Mouse (Mus musculus) neural tube, embryonic 11.5 days (tissue): Measurements from ENCODE around the gene Fcgr1. TPM values are rescaled to one million over a fixed set of nuclear protein-coding genes. Genes with fewer than 3 reads are reported as not detected.
"Not testable (repeated sequence)": the region's sequence is repeated elsewhere in the genome, so short reads cannot be mapped to it uniquely, and the experiment has no call there.

Experiments used
- ATAC-seq: fragments of 200-750 bp; cut with Nextera tagmentation; 2 replicates; pipeline ENCODE4 v1.8.0; 2017; ENCODE audit warnings: moderate number of reproducible peaks, mild to moderate bottlenecking, moderate TSS enrichment, moderate library complexity; ENCODE audit not compliant: insufficient read depth, low FRiP score, low TSS enrichment
- DNase-seq: peaks from one replicate; pipeline ENCODE4 v3.0.0-alpha.2; 2015; ENCODE audit warnings: low spot score
- H3K27ac ChIP-seq: fragments of 300-500 bp; sonication (generic); 2 replicates; pipeline ENCODE4 v1.5.1; 2014; ENCODE audit warnings: low read depth, mild to moderate bottlenecking, low read length
- H3K27me3 ChIP-seq: fragments of 300-500 bp; sonication (generic); 2 replicates; pipeline ENCODE4 v1.6.1; 2014; ENCODE audit warnings: mild to moderate bottlenecking, low read length, mixed read lengths; ENCODE audit not compliant: control insufficient read depth, insufficient read depth
- H3K36me3 ChIP-seq: fragments of 300-500 bp; sonication (generic); 2 replicates; pipeline ENCODE4 v1.6.1; 2014; ENCODE audit warnings: mild to moderate bottlenecking, low read length, moderate library complexity, mixed read lengths; ENCODE audit not compliant: control insufficient read depth, insufficient read depth
- H3K4me1 ChIP-seq: fragments of 300-500 bp; sonication (generic); 2 replicates; pipeline ENCODE4 v1.6.1; 2014; ENCODE audit warnings: low read length, mixed read lengths; ENCODE audit not compliant: control insufficient read depth, insufficient read depth
- H3K4me2 ChIP-seq: fragments of 300-500 bp; sonication (generic); 2 replicates; pipeline ENCODE4 v1.6.1; 2014; ENCODE audit warnings: low read depth, mild to moderate bottlenecking, moderate library complexity
- H3K4me3 ChIP-seq: fragments of 300-500 bp; sonication (generic); 2 replicates; pipeline ENCODE4 v1.5.1; 2014; ENCODE audit warnings: low read depth, low read length
- H3K9ac ChIP-seq: fragments of 300-500 bp; sonication (generic); 2 replicates; pipeline ENCODE4 v1.6.1; 2014; ENCODE audit warnings: mild to moderate bottlenecking, low read length
- H3K9me3 ChIP-seq: fragments of 300-500 bp; sonication (generic); 2 replicates; pipeline ENCODE4 v1.6.1; 2016; ENCODE audit warnings: low read length; ENCODE audit not compliant: control insufficient read depth
- WGBS: fragments of 180-500 bp; shearing (Covaris S2); extraction: QIAGEN DNeasy Blood & Tissue Kit; methylation state at CpG from one replicate; pipeline ENCODE4 v1.1.7; 2014; 5-methylcytosine and 5-hydroxymethylcytosine counted together
- polyA plus RNA-seq: library from polyadenylated mRNA; unstranded; fragments of >200 nt; fragmentation: Nextera tagmentation; extraction: Ambion mirVana; gene quantifications from 2 replicates; pipeline ENCODE4 v1.2.1, GENCODE M21; 2014

Fcgr1 gene
- polyA plus RNA-seq, 1 experiment from 2014 or later = 2.5 TPM

- Histone ChIP-seq H3K27ac (peak within 1 kb of the TSS; percentile 95), H3K27me3 (no peaks in the 10 kb centered on the region), H3K36me3 (no peaks in the 10 kb centered on the region), H3K4me3 (peak within 1 kb of the TSS; percentile 48), H3K4me1 (0 out of 2 replicates have a peak, but pooled peaks cover 9% of the 10 kb centered on the region), H3K4me2 (peak within 1 kb of the TSS; percentile 88), H3K9me3 (no peaks in the 10 kb centered on the region), H3K9ac (peak within 1 kb of the TSS; percentile 75)
- under 1% methylated on average over 45 of the region's 45 CpGs for WGBS
- peak; percentile 94 for ATAC-seq
- DNase-seq = peak; percentile 92
Measured at GRCm38 (mm10) chr3:96269511-96270474, 24.0 kb downstream of the Fcgr1 start, which contains the start of gene Hist2h2bb. Hist2h2bb (plus strand) TSS chr3:96269752.

- ATAC-seq (peak; percentile 54), DNase-seq (peak; percentile 53)
- H3K27me3 ChIP-seq, H3K9me3 ChIP-seq, H3K36me3 ChIP-seq: not testable (repeated sequence)
- Histone ChIP-seq H3K4me2 (peak overlapping the region; percentile 88), H3K27ac (peak overlapping the region; percentile 95), H3K9ac (peak overlapping the region; percentile 75), H3K4me3 (peak overlapping the region; percentile 48), H3K4me1 (peaks cover 17% of the 10 kb centered on the region; the same call in 1 of the 2 replicates)
- 0% methylated on average over 9 of the region's 44 CpGs for WGBS
Measured at GRCm38 (mm10) chr3:96268776-96269378, 24.9 kb downstream of the Fcgr1 start.

- Histone ChIP-seq H3K4me3 (peak within 1 kb of the TSS; percentile 48), H3K27me3 (no peaks in the 10 kb centered on the region), H3K36me3 (no peaks in the 10 kb centered on the region), H3K9ac (peak within 1 kb of the TSS; percentile 75), H3K4me1 (peaks cover 19% of the 10 kb centered on the region; the same call in 1 of the 2 replicates), H3K27ac (peak within 1 kb of the TSS; percentile 95), H3K9me3 (no peaks in the 10 kb centered on the region), H3K4me2 (peak within 1 kb of the TSS; percentile 88)
- WGBS = 25% methylated on average over 28 of the region's 30 CpGs
- DNase-seq = peak; percentile 82
- peak; percentile 54 for ATAC-seq
Measured at GRCm38 (mm10) chr3:96268051-96268775, 25.6 kb downstream of the Fcgr1 start, which contains the start of gene Hist2h3b. Hist2h3b (plus strand) TSS chr3:96268654.

- peaks cover 20% of the 10 kb centered on the region; the same call in 1 of the 2 replicates for H3K4me1 ChIP-seq
- 90% methylated on average over 4 of the region's 4 CpGs for WGBS
- H3K4me2 ChIP-seq = no peak overlapping the region
- peak overlapping the region; percentile 88; the same call in 1 of the 2 replicates for H3K27ac ChIP-seq
- ATAC-seq = no peak
- H3K4me3 ChIP-seq = no peak overlapping the region
- no peaks in the 10 kb centered on the region for H3K36me3 ChIP-seq
- H3K27me3 ChIP-seq = no peaks in the 10 kb centered on the region
- no peak for DNase-seq
- H3K9ac ChIP-seq = no peak overlapping the region
- H3K9me3 ChIP-seq = no peaks in the 10 kb centered on the region
Measured at GRCm38 (mm10) chr3:96267541-96267940, 26.2 kb downstream of the Fcgr1 start.

GRCm38 (mm10) chr3:96266132-96266710, 27.5 kb downstream of the Fcgr1 start:
- H3K27me3 ChIP-seq = no peaks in the 10 kb centered on the region
- H3K36me3 ChIP-seq = no peaks in the 10 kb centered on the region
- no peaks in the 10 kb centered on the region for H3K9me3 ChIP-seq
- no peak overlapping the region for H3K4me2 ChIP-seq
- H3K27ac ChIP-seq = no peak overlapping the region
- peaks cover 22% of the 10 kb centered on the region; the same call in 1 of the 2 replicates for H3K4me1 ChIP-seq
- ATAC-seq (no peak), DNase-seq (no peak)
- H3K4me3 ChIP-seq = no peak overlapping the region
- 94% methylated on average over 8 of the region's 8 CpGs for WGBS
- H3K9ac ChIP-seq = no peak overlapping the region

- no peak overlapping the region for H3K4me3 ChIP-seq
- H3K36me3 ChIP-seq = no peaks in the 10 kb centered on the region
- no peaks in the 10 kb centered on the region for H3K9me3 ChIP-seq
- H3K27ac ChIP-seq = peak overlapping the region; percentile 98
- H3K4me2 ChIP-seq = peak overlapping the region; percentile 83
- no peaks in the 10 kb centered on the region for H3K27me3 ChIP-seq
- H3K9ac ChIP-seq = peak overlapping the region; percentile 82
- no peak for DNase-seq
- peaks cover 19% of the 10 kb centered on the region; the same call in 1 of the 2 replicates for H3K4me1 ChIP-seq
- 76% methylated on average over 7 of the region's 7 CpGs for WGBS
- no peak for ATAC-seq
Measured at GRCm38 (mm10) chr3:96264404-96264949, 29.3 kb downstream of the Fcgr1 start.

GRCm38 (mm10) chr3:96263558-96264403, 30.0 kb downstream of the Fcgr1 start:
- peak overlapping the region; percentile 82 for H3K9ac ChIP-seq
- peak overlapping the region; percentile 83 for H3K4me2 ChIP-seq
- WGBS = 9% methylated on average over 27 of the region's 27 CpGs
- DNase-seq = peak; percentile 67
- H3K27ac ChIP-seq = peak overlapping the region; percentile 98
- H3K4me1 ChIP-seq = peaks cover 19% of the 10 kb centered on the region; the same call in 1 of the 2 replicates
- H3K9me3 ChIP-seq = no peaks in the 10 kb centered on the region
- H3K4me3 ChIP-seq = peak overlapping the region; percentile 57
- ATAC-seq = no peak; the same call in 1 of the 2 replicates
- H3K36me3 ChIP-seq = no peaks in the 10 kb centered on the region
- H3K27me3 ChIP-seq = no peaks in the 10 kb centered on the region
